Mouse (Mus musculus): ENCODE measurements at regions not wholly inside any gene's neighbourhood (a gene's known extent, or its start where the extent isn't known, plus 50 kb on each side); places are given as distances from the start of the nearest gene placed in this dataset.

- H3K9ac ChIP-seq: no peak overlapping the region
- no peak overlapping the region for H3K4me3 ChIP-seq
- no peaks in the 10 kb centered on the region for H3K36me3 ChIP-seq (replicated peaks)
- H3K27me3 ChIP-seq (replicated peaks): no peaks in the 10 kb centered on the region
- H3K4me1 ChIP-seq: no peaks in the 10 kb centered on the region
- no peaks in the 10 kb centered on the region for H3K9me3 ChIP-seq
- H3K4me2 ChIP-seq: no peak overlapping the region
- ATAC-seq (replicated peaks): no peak
- H3K27ac ChIP-seq: no peak overlapping the region
- WGBS: 23% methylated on average over 3 of the region's 3 CpGs
Measured at GRCm38 (mm10) chr16:72256388-72256787, 51.7 kb upstream of the Robo1 start.

Measured in midbrain, embryonic 15.5 days (tissue).